Mouse (Mus musculus) 3T3-L1 (cell line): ENCODE measurements around the gene Fcrls.

Experiments used
- DNase-seq: peaks from one replicate; pipeline ENCODE4 v3.0.0-alpha.2; 2015; ENCODE audit warnings: low read depth, low spot score

Fcrls gene

DNA sequence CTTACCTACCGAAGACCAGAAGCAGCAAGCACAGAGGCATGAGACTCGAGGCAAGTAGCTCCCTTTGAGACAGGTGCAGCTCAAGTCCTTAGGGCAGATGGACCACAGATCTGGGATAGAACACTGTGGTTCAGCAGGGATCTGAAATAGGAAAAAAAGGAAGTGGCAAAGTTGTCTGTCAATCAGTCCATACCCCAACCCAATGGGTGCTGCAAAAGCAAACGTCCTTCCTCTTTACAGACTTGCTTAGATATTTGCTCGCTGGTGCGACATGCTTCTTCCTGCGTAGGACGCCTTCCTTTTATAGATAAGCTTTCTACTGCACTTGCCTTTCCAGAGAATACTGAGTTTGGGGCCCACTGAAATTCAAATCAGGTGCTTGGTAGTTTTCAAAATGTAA, at the start of gene Fcrls:
Fcrls (minus strand) TSS at position 303 of the 400 bp plus-strand sequence.
- no peak for DNase-seq

DNA sequence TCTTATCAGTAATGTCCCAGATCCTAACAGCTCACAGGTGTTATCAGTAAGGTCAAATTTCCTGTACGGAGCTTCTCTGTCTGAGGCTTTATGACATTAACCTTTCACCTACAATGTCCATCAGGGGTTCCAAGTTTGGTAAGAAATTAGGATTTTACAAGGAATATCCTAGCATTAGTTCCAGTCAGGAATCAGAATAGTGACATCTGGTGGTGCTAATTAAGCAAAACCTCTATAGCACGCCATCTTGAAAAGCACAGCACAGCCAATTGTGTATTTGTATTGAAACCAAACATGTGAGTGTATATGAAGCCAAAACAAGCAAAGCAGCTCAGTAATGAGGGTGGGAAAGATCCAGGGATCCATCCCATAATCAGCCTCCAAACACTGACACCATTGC, 46.4 kb upstream of the Fcrls start:
- DNase-seq = peak; percentile 13

DNA sequence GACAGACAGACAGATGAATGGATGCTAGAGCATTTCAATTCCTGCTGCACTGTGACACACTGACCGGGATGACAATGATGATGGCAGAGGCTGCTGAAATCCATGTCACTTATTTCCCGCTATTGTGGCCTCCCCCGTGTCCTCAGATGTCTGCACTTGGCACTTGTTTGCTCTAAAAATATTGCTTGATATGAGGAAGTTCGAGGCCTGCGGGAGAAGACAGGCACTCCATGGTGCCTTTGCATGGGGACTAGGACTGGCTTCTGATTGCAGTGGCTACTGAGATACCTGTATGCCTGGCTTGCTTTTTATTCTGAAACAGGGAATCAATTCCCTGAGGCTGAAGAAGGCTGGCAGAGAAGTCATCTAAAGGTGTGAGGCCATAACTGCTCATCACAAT, 36.4 kb upstream of the Fcrls start:
- DNase-seq = no peak

DNA sequence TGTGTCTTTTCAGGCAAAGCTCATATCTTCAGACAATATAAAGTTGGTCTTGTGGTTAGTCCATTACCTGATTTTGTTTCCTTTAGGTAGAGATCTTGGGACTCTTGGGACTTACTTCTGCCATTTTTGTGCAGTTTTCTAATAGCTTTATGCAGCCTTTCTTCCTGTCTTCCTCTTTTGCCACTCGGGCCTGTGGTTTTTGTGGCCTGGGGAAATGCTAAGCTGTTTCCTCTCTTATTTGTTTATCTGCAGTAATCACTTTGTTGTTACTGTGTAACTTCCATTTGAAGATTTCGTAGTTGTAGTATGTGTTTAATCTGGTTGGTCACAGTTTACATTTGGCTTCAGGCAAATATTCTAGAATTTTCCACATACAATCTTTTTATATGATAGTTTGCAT, 10.8 kb upstream of the Fcrls start:
- no peak for DNase-seq

DNA sequence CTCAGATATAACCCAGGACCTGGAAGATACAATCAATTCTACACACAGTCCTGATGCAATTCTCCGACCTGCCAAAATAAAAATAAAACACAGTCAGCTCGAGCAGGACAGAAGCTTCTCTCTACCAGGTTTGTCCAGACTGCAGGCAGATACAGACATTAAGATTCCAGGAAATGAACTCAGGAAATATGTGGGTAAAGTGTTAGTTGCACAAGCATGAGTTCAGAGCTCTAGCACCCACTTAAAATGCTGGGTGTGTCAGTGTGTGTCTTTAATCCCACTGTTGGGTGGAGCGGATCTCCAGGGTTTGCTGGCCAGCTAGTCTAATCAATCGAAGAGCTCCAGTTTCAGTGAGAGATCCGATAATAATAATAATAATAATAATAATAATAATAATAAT, 3.0 kb upstream of the Fcrls start:
- no peak for DNase-seq

DNA sequence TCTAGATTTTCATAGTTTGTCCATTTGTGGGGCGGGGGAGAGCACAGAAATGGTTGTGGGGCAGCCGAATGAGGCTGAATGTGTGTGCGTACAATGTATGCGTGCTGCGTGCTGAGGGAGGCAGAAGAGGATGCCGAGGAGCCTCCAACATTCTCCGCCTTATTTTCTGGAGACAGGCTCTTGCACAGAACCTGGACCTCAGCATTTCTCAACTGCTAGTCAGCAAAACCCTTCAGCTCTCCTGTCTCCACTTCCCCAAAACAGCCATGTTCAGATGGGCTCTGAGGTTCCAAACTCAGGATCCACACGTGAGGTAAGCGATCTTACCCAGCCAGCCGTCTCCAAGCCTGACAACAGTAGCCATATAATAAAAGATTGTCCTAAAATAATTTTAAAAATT, 8.3 kb downstream of the Fcrls start:
- DNase-seq = no peak

DNA sequence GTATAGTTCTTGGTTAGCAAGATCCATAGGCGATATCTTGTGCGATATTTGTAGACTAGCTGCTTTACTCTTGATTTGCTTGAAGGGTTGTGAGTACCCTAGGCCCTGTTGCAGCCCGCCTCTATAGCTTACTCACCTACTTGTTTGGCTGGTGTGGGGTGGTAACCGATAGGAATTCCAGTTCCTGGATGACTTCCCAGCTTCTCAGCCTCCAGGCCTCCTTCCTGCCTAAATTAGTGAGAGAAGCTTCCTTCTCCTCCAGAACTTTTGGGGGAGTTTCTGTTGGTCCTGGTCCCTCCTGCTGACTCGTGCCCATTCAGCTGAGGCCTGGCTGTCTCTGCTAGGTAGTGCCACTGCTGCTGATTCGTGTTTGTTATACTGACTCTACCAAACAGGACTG, 14.0 kb downstream of the Fcrls start:
- DNase-seq = peak; percentile 7

DNA sequence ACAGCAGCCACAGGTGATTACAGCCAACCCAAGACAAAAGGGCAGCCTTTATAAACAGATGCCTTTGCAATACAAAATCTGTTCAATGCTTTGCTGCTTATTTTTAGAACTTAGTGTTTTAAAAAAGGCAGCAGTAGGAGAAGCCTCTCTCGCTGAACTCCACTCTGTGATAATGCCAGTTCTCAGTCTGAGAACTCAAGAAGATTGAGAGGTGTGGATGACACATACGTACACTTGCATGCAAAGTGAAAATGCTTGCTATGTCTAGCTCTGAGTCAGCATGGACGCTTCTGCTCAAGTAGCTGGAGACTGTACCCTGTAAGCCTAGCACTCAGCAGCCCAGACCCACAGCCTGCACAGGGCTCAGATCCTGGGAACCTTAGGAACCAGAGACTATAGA, 16.2 kb downstream of the Fcrls start:
- no peak for DNase-seq

DNA sequence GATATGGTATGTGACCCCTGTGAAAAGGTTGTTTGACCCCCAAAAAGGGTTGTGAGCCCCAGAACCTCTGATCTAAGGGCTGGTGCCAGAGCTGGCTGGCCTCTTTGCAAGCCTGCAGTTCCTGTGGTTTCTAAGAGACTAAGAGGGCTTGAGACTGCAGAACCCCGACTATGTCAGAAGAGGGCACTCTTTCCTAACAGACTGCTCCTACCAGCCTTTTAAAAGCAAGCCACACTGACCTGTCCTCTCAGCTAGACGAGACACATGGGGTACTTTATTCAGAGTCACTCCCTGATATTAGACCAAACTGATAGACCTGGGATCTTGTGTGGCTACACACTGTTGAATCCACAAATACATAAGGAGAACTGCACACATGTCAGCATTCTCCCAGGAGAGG, 19.9 kb downstream of the Fcrls start:
- DNase-seq = peak; percentile 69

DNA sequence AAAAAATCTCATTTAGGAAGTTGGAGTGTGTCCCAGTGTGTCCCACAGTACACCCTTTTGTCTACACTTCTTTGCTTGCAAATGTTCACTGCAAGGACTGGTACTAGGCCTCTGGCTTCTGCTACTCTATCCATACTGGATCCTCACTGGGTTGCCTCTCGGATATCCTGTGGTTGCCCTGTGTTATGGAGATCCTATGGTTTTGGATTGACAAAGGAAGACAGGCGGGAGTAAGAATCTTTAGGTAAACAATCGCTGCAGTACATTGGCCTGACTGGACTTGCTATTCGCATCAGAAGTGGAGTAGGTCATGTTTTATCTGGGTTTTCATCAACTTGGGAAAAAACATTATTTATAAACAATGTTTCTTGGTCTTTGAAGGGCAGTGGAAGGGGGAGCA, 22.6 kb downstream of the Fcrls start:
- no peak for DNase-seq

DNA sequence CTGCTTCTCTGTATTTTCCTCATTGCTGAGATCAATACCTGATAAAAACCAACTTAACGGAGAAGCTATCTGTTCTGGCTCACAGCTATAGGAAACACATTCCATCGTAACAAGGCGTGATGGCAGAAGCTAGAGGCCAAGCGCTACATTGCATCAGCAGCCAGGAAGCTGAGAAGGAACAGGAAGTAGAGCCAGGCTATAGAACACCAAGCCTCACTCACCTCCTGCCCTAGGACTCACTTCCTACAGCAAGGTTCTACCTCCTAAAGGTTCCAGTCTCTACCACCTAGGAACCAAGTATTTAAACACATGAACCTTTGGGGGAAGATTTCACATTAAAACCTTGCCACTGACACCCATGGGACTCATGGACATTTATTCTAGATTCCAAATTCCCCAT, 39.9 kb downstream of the Fcrls start:
- no peak for DNase-seq

DNA sequence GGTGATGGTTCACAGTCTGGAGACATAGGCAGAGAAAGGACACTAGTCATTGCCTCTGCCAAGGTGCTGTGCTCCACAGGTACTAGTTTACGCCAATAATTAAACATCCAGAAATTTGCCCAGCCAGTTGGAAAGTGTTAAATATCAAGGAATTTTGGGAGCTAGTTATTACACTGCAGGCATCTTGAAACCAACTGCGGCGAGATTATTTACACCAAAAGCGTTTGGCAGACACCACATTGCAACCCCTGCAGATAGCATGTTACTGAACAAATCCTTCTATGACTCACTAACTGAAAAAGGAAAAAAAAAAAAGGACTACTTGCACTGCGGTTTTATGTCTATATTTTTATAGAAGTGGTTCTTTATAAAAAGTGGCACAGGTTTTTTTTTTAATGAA, 41.2 kb downstream of the Fcrls start:
- no peak for DNase-seq

DNA sequence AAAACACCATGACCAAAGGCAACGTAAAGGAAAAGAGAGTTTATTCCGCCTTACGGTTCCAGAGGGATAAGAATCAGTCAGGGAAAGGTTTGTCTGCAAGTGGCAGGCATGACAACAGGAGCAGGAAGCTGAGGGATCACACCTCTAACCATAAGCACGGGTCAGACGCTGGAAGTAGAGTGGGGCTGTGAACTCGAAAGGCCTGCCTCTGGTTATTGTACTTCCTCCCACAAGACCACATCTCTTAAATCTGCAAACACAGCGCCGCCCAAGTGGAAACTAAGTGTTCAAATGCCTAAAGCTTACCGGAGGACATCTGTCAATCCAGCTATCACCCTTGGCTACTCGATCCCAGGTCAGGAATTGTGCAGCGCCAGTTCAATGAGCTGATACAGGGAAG, 48.4 kb downstream of the Fcrls start:
- no peak for DNase-seq

DNA sequence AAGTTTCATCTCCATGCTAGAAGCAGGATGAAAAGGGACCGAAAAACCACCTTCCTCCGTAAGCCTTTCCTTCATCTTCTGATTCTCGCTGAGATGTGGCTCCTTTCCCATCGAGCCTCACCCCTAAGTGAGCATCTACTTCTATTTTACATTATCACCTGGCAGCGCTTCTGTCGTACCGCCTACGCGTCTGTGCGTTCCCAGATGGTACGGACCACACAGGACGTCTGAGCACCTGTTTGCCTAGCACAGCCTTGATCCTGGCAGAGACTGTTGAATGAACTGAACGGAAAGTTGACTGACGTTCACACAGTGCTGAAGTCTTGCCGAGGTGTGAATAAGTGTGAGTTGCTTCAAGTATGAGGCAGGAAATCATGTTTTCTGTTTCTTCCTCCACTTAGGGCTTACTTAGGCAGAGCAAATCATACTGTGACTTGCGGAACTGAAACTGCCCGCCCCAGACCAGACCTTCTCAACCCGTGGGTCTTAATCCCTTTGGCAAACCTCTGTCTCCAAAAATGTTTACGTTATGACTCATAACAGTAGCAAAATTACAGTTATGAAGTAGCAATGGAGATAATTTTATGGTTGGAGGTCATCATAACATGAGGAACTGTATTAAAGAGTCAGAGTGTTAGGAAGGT, 49.2 kb downstream of the Fcrls start:
- no peak for DNase-seq

DNA sequence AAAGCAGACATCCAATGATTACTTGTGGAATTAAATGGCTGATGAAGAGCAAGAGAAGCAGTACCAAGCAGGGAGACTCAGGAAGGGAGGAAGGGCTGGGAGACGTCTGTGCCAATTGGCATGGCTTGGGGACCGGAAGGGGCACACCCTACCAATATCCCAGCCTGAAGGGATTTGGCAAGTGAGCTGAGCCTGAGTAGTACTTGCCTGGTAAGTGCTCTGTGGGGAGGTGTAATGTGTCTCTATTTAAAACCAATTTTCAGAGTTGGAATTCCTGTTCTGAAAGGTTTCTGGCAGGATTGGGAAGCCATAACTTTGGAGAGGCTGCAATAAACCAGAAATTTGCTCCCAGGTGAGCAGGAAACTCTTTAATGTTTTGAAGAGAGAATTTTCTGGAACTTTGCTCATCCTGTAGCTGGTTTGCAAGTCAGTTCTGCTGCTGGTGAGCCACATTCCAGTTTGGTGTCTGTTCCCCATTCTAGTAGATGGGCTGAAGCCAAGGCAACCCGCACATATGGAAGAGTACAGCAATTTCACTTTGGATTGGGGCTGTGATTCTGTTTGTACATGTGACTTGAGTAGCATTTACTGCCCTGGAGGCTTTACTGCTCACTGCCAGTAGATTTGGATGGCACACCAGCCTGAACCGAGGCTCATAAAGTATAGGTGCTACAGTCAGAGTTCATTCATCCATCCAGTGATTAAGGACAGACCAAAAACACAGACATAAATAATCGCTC, 57.0 kb downstream of the Fcrls start:
- DNase-seq = no peak
